Mouse (Mus musculus) gastrocnemius, postnatal 10 days (tissue): ENCODE measurements around the gene Gm9048. TPM values are rescaled to one million over a fixed set of nuclear protein-coding genes. Genes with fewer than 3 reads are reported as not detected.
"Not testable (repeated sequence)": the region's sequence is repeated elsewhere in the genome, so short reads cannot be mapped to it uniquely, and the experiment has no call there.

Experiments used
- DNase-seq: peaks from one replicate; pipeline ENCODE4 v3.0.0; 2021; ENCODE audit warnings: mixed read lengths
- long read RNA-seq, 2 experiments: library from polyadenylated mRNA; stranded (forward); transcript quantifications; one replicate each; pipeline ENCODE4 v2.0.0; 2021
- total RNA-seq, 2 experiments: library from RNA; stranded (reverse); gene quantifications; 2 replicates each; pipeline ENCODE4 v1.2.3; 2021

Gene Gm9048
- not detected for total RNA-seq
- long read RNA-seq, experiment 1, result 0 reads
- long read RNA-seq, experiment 2, result 0 reads

GRCm38 (mm10) chr10:118348579-118348978, at the start of gene Gm9048:
Gm9048 (minus strand) TSS chr10:118348679.
- DNase-seq, result not testable (repeated sequence)

GRCm38 (mm10) chr10:118370443-118370842, 22.0 kb upstream of the Gm9048 start:
- DNase-seq, result peak; percentile 76

GRCm38 (mm10) chr10:118369518-118369917, 21.0 kb upstream of the Gm9048 start:
- DNase-seq, result no peak

- not testable (repeated sequence) for DNase-seq
Measured at GRCm38 (mm10) chr10:118354005-118354404, 5.5 kb upstream of the Gm9048 start, which contains the start of gene Gm9049. Gm9049 (minus strand) TSS chr10:118354105.

GRCm38 (mm10) chr10:118343155-118343554, 5.3 kb downstream of the Gm9048 start, which contains the start of gene Gm9046:
Gm9046 (minus strand) TSS chr10:118343255.
- not testable (repeated sequence) for DNase-seq

GRCm38 (mm10) chr10:118337731-118338130, 10.7 kb downstream of the Gm9048 start, which contains the start of gene Gm9045:
Gm9045 (minus strand) TSS chr10:118337831.
- DNase-seq, result not testable (repeated sequence)

- not testable (repeated sequence) for DNase-seq
Measured at GRCm38 (mm10) chr10:118332308-118332707, 16.2 kb downstream of the Gm9048 start, which contains the start of gene Gm9044. Gm9044 (minus strand) TSS chr10:118332408.

- not testable (repeated sequence) for DNase-seq
Measured at GRCm38 (mm10) chr10:118326869-118327268, 21.6 kb downstream of the Gm9048 start, which contains the start of gene Gm9040. Gm9040 (minus strand) TSS chr10:118326969.

- DNase-seq, result no peak
Measured at GRCm38 (mm10) chr10:118319024-118319423, 29.5 kb downstream of the Gm9048 start.

- not testable (repeated sequence) for DNase-seq
Measured at GRCm38 (mm10) chr10:118302133-118302532, 46.3 kb downstream of the Gm9048 start.

Other genes with a start within 250 kb of the Gm9048 start
- 1 to 10 TPM; 3.3 to 5.4 TPM for gene Mdm1, start 206.9 kb downstream of the Gm9048 start, total RNA-seq
- gene Il22, start 143.7 kb downstream of the Gm9048 start, total RNA-seq, result not detected
- under 1 TPM; 0.38 to 0.50 TPM for gene Gm32717, start 107.9 kb downstream of the Gm9048 start, total RNA-seq
- gene Gm32802, start 90.0 kb downstream of the Gm9048 start, total RNA-seq, result under 1 TPM; 0.38 to 0.50 TPM
- not detected for gene Iltifb, start 53.6 kb downstream of the Gm9048 start, total RNA-seq
- not detected for gene Gm9040, start 21.7 kb downstream of the Gm9048 start, total RNA-seq
- gene Gm9044, start 16.3 kb downstream of the Gm9048 start, total RNA-seq, result not detected
- not detected for gene Gm9045, start 10.8 kb downstream of the Gm9048 start, total RNA-seq
- gene Gm9046, start 5.4 kb downstream of the Gm9048 start, total RNA-seq, result not detected
- not detected for gene Gm9049, start 5.4 kb upstream of the Gm9048 start, total RNA-seq
- gene Ifng, start 92.4 kb upstream of the Gm9048 start, total RNA-seq, result not detected